Mouse (Mus musculus) retina, embryonic 14.5 days (tissue): ENCODE results near the gene Drg1.
"Not testable (repeated sequence)": the region's sequence is repeated elsewhere in the genome, so short reads cannot be mapped to it uniquely, and the experiment has no call there.

ENCODE experiments used
- DNase-seq: peaks from one replicate; pipeline ENCODE4 v3.0.0-alpha.2; 2015; ENCODE audit warnings: low spot score

Gene Drg1

GRCm38 (mm10) chr11:3212526-3212925, 53.7 kb downstream of the Drg1 start:
- DNase-seq: no peak

- no peak for DNase-seq
Observed at GRCm38 (mm10) chr11:3206783-3207182, 59.4 kb downstream of the Drg1 start.

GRCm38 (mm10) chr11:3205207-3205606, 61.0 kb downstream of the Drg1 start:
- DNase-seq: no peak

- DNase-seq: no peak
Observed at GRCm38 (mm10) chr11:3203771-3204170, 62.4 kb downstream of the Drg1 start.

GRCm38 (mm10) chr11:3202781-3203441, 63.3 kb downstream of the Drg1 start:
- DNase-seq: peak; percentile 66

GRCm38 (mm10) chr11:3202231-3202701, 63.9 kb downstream of the Drg1 start, which contains the start of gene Eif4enif1:
TSS of gene Eif4enif1 (plus strand) at chr11:3202392.
- DNase-seq: peak; percentile 92

GRCm38 (mm10) chr11:3201326-3202230, 64.6 kb downstream of the Drg1 start:
- DNase-seq: no peak

- DNase-seq: not testable (repeated sequence)
Observed at GRCm38 (mm10) chr11:3200636-3201035, 65.6 kb downstream of the Drg1 start.

- DNase-seq: no peak
Observed at GRCm38 (mm10) chr11:3193363-3193762, 72.9 kb downstream of the Drg1 start, which contains the start of gene Sfi1. TSS of gene Sfi1 (minus strand) at chr11:3193463.

- not testable (repeated sequence) for DNase-seq
Observed at GRCm38 (mm10) chr11:3182707-3183106, 83.5 kb downstream of the Drg1 start.

GRCm38 (mm10) chr11:3181971-3182370, 84.2 kb downstream of the Drg1 start:
- DNase-seq: not testable (repeated sequence)

GRCm38 (mm10) chr11:3181250-3181649, 85.0 kb downstream of the Drg1 start:
- not testable (repeated sequence) for DNase-seq

GRCm38 (mm10) chr11:3180510-3181160, 85.6 kb downstream of the Drg1 start:
- not testable (repeated sequence) for DNase-seq

GRCm38 (mm10) chr11:3179726-3180092, 86.5 kb downstream of the Drg1 start:
- DNase-seq: not testable (repeated sequence)

GRCm38 (mm10) chr11:3178968-3179725, 87.1 kb downstream of the Drg1 start:
- not testable (repeated sequence) for DNase-seq

GRCm38 (mm10) chr11:3173425-3174318, 92.5 kb downstream of the Drg1 start:
- DNase-seq: not testable (repeated sequence)

GRCm38 (mm10) chr11:3172526-3172925, 93.7 kb downstream of the Drg1 start:
- DNase-seq: not testable (repeated sequence)

- DNase-seq: not testable (repeated sequence)
Observed at GRCm38 (mm10) chr11:3171931-3172330, 94.3 kb downstream of the Drg1 start.

- not testable (repeated sequence) for DNase-seq
Observed at GRCm38 (mm10) chr11:3169042-3169441, 97.2 kb downstream of the Drg1 start.

GRCm38 (mm10) chr11:3167571-3168001, 98.6 kb downstream of the Drg1 start:
- DNase-seq: not testable (repeated sequence)
